Mouse (Mus musculus): Measurements from ENCODE around the gene Ciao2a.

- TF ChIP-seq CTCF (IDR thresholded peaks at IDR 0.05; ENCODE audit: extremely low read depth, insufficient read depth, insufficient read length, insufficient replicate concordance), result no peak
- no peak for TF ChIP-seq POLR2A (IDR thresholded peaks at IDR 0.05; ENCODE audit: low read depth, low read length)
These were observed 759 bp downstream of the Ciao2a start for GRCm38 (mm10) chr9:66127193-66127546.
